Mouse (Mus musculus) E14TG2a.4 (cell line): Measurements from ENCODE around the gene Msx2.
A peak's percentile ranks its signal among the peaks of the same experiment; 100 is the strongest.

Experiments used
- H3K27me3 ChIP-seq: 2 replicates; pipeline ENCODE4 v1.6.1; 2014; ENCODE audit warnings: low read length, control low read depth; ENCODE audit not compliant: insufficient read depth
- H3K36me3 ChIP-seq: 2 replicates; pipeline ENCODE4 v1.6.1; 2014; ENCODE audit warnings: low read length, control low read depth; ENCODE audit not compliant: insufficient read depth
- H3K4me1 ChIP-seq: replicated peaks from 2 replicates; pipeline ENCODE4 v1.6.1; 2014; ENCODE audit warnings: low read depth, low read length, control low read depth
- H3K4me3 ChIP-seq: replicated peaks from 2 replicates; pipeline ENCODE4 v1.5.1; 2014; ENCODE audit warnings: mild to moderate bottlenecking, low read length
- H3K9me3 ChIP-seq: 2 replicates; pipeline ENCODE4 v1.6.1; 2014; ENCODE audit warnings: low read length, control low read depth
- CTCF ChIP-seq: conservative IDR thresholded peaks from 2 replicates; pipeline ENCODE4 v1.5.1; 2014; ENCODE audit warnings: low read length
- NANOG ChIP-seq: IDR thresholded peaks from 2 replicates; pipeline ENCODE4 v1.6.1; 2014; ENCODE audit warnings: borderline replicate concordance, low read length, mixed read lengths
- POU5F1 ChIP-seq: IDR thresholded peaks from 2 replicates; pipeline ENCODE4 v1.6.1; 2014; ENCODE audit warnings: low read length, borderline replicate concordance

Msx2 gene

DNA sequence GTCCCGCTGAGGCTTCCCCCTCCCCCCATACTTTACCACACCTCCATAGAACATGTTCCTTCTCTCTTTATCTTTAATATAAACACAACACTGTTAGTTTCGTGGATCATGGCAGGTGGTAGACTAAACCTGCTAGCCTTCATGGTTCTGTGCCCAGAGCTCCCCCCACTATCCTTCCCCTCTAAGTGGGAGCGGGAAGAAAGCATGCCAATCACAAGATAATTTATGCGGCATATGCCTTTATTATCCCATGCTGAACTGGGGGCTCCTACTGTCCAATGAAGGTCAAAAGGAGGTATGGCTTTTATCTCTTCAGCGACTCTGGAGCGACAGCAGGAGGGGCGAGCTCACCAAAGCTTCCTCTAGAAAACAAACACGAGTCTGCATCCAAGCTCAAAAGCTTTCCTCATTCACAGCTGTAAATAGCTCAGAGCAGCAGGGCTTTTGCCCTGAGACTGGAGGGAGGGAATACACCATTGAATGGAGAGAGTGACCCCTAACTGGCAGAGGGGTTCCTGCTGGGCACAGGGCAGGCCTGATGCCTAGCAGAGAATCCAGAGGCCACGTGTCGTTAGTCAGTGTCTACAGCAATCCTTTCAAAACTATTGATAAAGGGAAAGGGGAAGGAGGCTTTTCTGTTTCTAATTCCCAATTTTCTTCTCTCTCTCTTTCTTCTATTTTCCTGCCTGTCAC, 28.8 kb upstream of the Msx2 start:
- Histone ChIP-seq H3K4me3 (no peak overlapping the region), H3K4me1 (peaks cover 9% of the 10 kb centered on the region; the same call in 1 of the 2 replicates), H3K9me3 (no peaks in the 10 kb centered on the region), H3K36me3 (no peaks in the 10 kb centered on the region), H3K27me3 (peaks cover 37% of the 10 kb centered on the region)
- TF ChIP-seq CTCF (no peak), POU5F1 (no peak), NANOG (no peak)

- Histone ChIP-seq H3K9me3 (no peaks in the 10 kb centered on the region), H3K4me3 (no peak overlapping the region), H3K36me3 (no peaks in the 10 kb centered on the region), H3K4me1 (peaks cover 9% of the 10 kb centered on the region; the same call in 1 of the 2 replicates), H3K27me3 (peaks cover 33% of the 10 kb centered on the region)
- TF ChIP-seq NANOG (no peak), CTCF (no peak), POU5F1 (no peak)
Observed at GRCm38 (mm10) chr13:53501057-53501456, 28.2 kb upstream of the Msx2 start.

DNA sequence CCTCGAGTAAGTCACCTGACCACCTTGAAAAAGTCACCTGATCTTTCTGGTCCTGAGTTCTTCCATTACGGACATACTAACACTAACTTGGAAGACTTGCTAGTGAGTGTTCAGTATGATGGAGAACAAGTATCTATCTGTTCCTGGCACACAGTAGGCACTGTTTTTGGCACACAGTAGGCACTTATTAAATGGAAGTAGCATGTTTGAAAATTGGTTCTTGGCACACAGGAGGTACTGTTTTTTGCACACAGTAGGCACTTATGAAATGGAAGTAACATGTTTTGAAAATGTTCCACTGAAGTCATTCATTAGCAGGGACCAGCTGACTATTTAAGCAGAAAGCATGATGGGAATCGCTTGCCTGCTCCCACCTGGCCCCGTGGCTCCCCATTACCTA, 13.6 kb upstream of the Msx2 start:
- Histone ChIP-seq H3K4me1 (no peaks in the 10 kb centered on the region), H3K36me3 (no peaks in the 10 kb centered on the region), H3K9me3 (no peaks in the 10 kb centered on the region), H3K4me3 (no peak overlapping the region), H3K27me3 (peaks cover 64% of the 10 kb centered on the region)
- no peak for TF ChIP-seq NANOG
- TF ChIP-seq POU5F1, result no peak
- no peak for TF ChIP-seq CTCF

DNA sequence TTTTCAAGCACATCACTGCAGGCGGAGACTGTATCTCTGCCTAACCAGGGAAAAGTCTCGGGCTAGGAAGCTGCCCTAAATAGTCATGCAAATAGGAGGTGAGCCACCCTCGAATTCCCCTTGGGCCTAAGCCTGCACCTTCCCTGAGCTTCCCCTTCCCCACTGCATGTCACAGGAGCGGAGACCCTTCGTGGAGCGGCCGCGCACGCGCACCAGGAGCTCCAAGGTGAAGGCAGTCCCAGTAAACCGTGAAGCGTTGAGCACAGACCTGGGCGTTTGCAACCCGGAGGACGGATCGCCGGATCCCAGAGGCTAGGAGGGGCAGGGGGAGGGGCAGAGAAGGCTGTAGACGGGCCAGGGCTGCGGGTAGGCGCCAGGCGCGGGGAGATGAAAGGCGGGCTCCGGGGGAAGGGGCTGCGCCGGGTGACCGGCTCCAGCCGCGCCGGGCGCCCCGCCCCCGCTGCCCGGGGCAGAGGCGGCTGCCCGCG, 2.9 kb upstream of the Msx2 start:
- no peaks in the 10 kb centered on the region for H3K36me3 ChIP-seq
- H3K4me1 ChIP-seq, result peaks cover 39% of the 10 kb centered on the region
- H3K27me3 ChIP-seq, result peaks cover 89% of the 10 kb centered on the region
- no peak for TF ChIP-seq CTCF
- TF ChIP-seq POU5F1, result no peak
- TF ChIP-seq NANOG, result no peak
- H3K4me3 ChIP-seq, result peak overlapping the region; percentile 75
- no peaks in the 10 kb centered on the region for H3K9me3 ChIP-seq

GRCm38 (mm10) chr13:53474491-53474890, 1.6 kb upstream of the Msx2 start:
- H3K4me1 ChIP-seq, result peaks cover 51% of the 10 kb centered on the region
- no peaks in the 10 kb centered on the region for H3K9me3 ChIP-seq
- no peaks in the 10 kb centered on the region for H3K36me3 ChIP-seq
- peaks cover 93% of the 10 kb centered on the region for H3K27me3 ChIP-seq
- TF ChIP-seq NANOG, result no peak
- TF ChIP-seq CTCF, result no peak
- no peak for TF ChIP-seq POU5F1
- no peak overlapping the region for H3K4me3 ChIP-seq

DNA sequence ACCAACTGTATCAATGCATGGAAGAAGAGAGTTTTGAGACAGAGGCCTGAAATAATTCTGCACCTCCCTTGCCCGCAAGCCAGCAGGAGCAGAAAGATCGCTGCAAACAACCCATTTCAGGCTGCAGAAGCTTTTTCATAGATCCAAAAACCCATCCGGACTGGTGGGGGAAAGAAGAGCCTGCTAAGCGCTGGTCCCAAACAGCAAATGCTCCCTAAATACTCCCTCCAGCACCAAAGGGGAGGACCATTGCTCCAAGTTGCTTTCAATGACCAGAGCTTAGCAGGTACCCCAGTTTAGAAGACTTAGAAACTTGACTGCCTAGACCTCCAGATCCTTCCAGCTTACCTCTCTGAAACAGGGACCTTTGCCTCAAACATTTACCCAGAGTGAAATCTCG, 1.1 kb upstream of the Msx2 start:
- H3K4me3 ChIP-seq, result no peak overlapping the region
- peaks cover 93% of the 10 kb centered on the region for H3K27me3 ChIP-seq
- H3K36me3 ChIP-seq, result no peaks in the 10 kb centered on the region
- TF ChIP-seq NANOG (no peak), POU5F1 (no peak), CTCF (no peak)
- peaks cover 56% of the 10 kb centered on the region for H3K4me1 ChIP-seq
- no peaks in the 10 kb centered on the region for H3K9me3 ChIP-seq

DNA sequence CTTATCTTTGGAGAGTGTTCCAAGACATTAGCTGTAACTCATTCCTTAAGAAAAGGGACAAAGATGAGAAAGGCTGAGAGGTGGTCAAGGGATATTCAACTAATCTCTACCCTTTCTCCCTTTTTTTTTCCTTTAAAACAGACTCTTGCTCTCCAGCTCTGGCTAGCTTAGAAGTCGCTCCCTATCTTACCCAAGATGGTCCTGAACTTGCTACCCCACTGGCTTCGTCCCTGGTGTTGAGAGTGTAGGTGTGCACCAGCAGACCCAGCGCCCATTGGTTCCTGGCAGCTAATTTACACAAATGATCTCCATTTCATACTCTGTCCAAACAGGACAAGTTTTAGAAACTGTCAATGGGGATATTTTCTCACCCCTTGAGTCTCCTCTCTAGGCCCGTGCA, 417 bp upstream of the Msx2 start:
- TF ChIP-seq CTCF, result no peak
- no peak for TF ChIP-seq NANOG
- no peak for TF ChIP-seq POU5F1
- Histone ChIP-seq H3K27me3 (peaks cover 90% of the 10 kb centered on the region), H3K4me3 (no peak overlapping the region), H3K4me1 (peaks cover 58% of the 10 kb centered on the region), H3K9me3 (no peaks in the 10 kb centered on the region), H3K36me3 (no peaks in the 10 kb centered on the region)

- Histone ChIP-seq H3K4me3 (peak overlapping the region; percentile 79), H3K27me3 (peaks cover 90% of the 10 kb centered on the region), H3K36me3 (no peaks in the 10 kb centered on the region), H3K9me3 (no peaks in the 10 kb centered on the region), H3K4me1 (peaks cover 64% of the 10 kb centered on the region)
- TF ChIP-seq NANOG, result no peak
- TF ChIP-seq POU5F1, result no peak
- no peak for TF ChIP-seq CTCF
Observed at GRCm38 (mm10) chr13:53471926-53472613, 804 bp downstream of the Msx2 start.

GRCm38 (mm10) chr13:53471411-53471810, 1.5 kb downstream of the Msx2 start:
- H3K27me3 ChIP-seq, result peaks cover 90% of the 10 kb centered on the region
- H3K9me3 ChIP-seq, result no peaks in the 10 kb centered on the region
- TF ChIP-seq POU5F1 (no peak), CTCF (no peak), NANOG (no peak)
- no peaks in the 10 kb centered on the region for H3K36me3 ChIP-seq
- H3K4me1 ChIP-seq, result peaks cover 60% of the 10 kb centered on the region
- H3K4me3 ChIP-seq, result no peak overlapping the region; the same call in 1 of the 2 replicates
